Mouse (Mus musculus) B cell, adult 2 months (primary cell): ENCODE measurements around the gene Tagap.
"Not testable (repeated sequence)": the region's sequence is repeated elsewhere in the genome, so short reads cannot be mapped to it uniquely, and the experiment has no call there.

Experiments
- DNase-seq, 2 experiments: peaks; one replicate each; pipeline ENCODE4 v3.0.0; 2022

Gene Tagap

DNA sequence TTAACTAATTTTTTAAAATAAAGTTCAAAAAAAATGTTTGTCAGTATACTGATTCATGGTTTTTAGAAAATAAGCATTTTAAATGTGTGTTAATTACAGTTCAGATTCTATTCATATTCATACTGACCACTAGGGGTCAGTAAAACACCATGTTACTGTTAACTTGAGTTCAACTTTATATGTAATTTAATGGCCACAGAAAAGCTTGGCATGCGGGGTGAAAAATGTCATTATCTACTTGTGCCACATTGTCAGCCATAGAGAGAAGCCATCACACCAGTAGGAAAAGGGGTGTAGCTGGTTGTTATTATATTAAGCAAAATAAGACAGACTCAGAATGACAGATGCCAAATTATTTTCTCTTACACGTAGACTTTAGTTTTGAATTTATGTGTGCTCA, 57.7 kb downstream of the Tagap start:
- not testable (repeated sequence) for DNase-seq
